Mouse (Mus musculus): Measurements from ENCODE around the gene Dis3. TPM values are rescaled to one million over a fixed set of nuclear protein-coding genes. Genes with fewer than 3 reads are reported as not detected.

Gene Dis3
- polyA plus RNA-seq, 1 experiment = 4.4 TPM

GRCm38 (mm10) chr14:99099967-99100587 is 507 bp upstream of the Dis3 start:
- DNase-seq = no peak
- WGBS = 4% methylated on average over 20 of the region's 20 CpGs
- H3K4me3 ChIP-seq (replicated peaks; ENCODE audit: extremely low read depth, low read depth, low read length) = peak overlapping the region; percentile 92
- no peaks in the 10 kb centered on the region; the same call in 1 of the 2 replicates for H3K4me1 ChIP-seq (ENCODE audit: control insufficient read depth, insufficient read depth, low read length)
- TF ChIP-seq POLR2A (IDR thresholded peaks at IDR 0.05; ENCODE audit: borderline replicate concordance, extremely low read depth, low read depth, low read length) (no peak), CTCF (IDR thresholded peaks at IDR 0.05; ENCODE audit: insufficient read depth, low read length) (no peak)

GRCm38 (mm10) chr14:99088947-99089346 is 10.6 kb downstream of the Dis3 start:
- 93% methylated on average over 7 of the region's 7 CpGs for whole genome bisulfite sequencing
- no peaks in the 10 kb centered on the region for H3K4me1 ChIP-seq (ENCODE audit: control insufficient read depth, insufficient read depth, low read length)
- no peak for TF ChIP-seq POLR2A (IDR thresholded peaks at IDR 0.05; ENCODE audit: borderline replicate concordance, extremely low read depth, low read depth, low read length)
- no peak for TF ChIP-seq CTCF (IDR thresholded peaks at IDR 0.05; ENCODE audit: insufficient read depth, low read length)

DNA sequence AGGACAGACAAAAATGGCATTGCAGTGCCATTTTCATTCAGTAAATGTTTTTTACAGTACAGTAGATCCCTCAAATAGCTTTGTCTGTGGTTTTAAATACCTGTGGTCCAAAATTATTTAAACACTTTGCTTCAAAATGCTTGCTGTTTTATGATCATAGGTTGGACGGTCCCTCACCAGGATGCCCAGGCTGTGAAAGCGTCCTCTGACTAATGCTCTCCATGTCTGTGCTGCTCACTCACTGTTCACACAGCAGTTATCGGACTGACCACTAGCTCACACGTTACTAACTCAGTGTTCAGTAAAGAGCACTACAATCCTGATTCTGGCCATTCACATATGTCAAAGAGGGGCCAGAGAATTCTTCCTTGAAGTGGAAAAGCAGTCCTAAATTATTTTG is 28.4 kb downstream of the Dis3 start:
- no peak for DNase-seq
- no peaks in the 10 kb centered on the region for H3K4me1 ChIP-seq (ENCODE audit: control insufficient read depth, insufficient read depth, low read length)
- WGBS = 89% methylated on average over 4 of the region's 4 CpGs
- no peak overlapping the region for H3K4me3 ChIP-seq (replicated peaks; ENCODE audit: extremely low read depth, low read depth, low read length)
- TF ChIP-seq CTCF (IDR thresholded peaks at IDR 0.05; ENCODE audit: insufficient read depth, low read length) = no peak

More at GRCm38 (mm10) chr14:99088947-99089346, 10.6 kb downstream of the Dis3 start:
- no peak for DNase-seq
- H3K4me3 ChIP-seq (replicated peaks; ENCODE audit: extremely low read depth, low read depth, low read length) = no peak overlapping the region

DNA sequence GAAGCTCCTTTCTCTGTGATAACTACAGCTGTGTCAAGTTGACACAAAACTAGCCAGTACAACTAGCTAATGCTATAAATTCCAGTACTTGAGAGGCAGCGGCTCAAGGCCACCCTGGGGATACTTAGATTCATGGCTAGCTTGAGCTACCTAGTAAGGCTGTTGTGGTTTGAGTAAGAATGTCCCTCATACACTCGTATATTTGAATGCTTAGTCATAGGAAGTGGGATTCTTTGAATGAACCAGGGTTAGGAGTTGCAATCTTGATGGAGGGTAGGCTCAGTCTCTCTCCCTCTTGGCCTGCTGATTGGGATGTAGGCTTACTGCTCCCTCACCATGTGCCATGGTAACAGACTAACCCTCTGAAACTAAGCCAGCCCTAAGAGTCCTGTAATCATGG is 36.5 kb downstream of the Dis3 start:
- no peaks in the 10 kb centered on the region for H3K4me1 ChIP-seq (ENCODE audit: control insufficient read depth, insufficient read depth, low read length)
- no peak overlapping the region for H3K4me3 ChIP-seq (replicated peaks; ENCODE audit: extremely low read depth, low read depth, low read length)
- no peak for TF ChIP-seq CTCF (IDR thresholded peaks at IDR 0.05; ENCODE audit: insufficient read depth, low read length)
- WGBS = 94% methylated on average over 2 of the region's 2 CpGs
- no peak for DNase-seq

- WGBS = 56% methylated on average over 12 of the region's 12 CpGs
- no peak for DNase-seq
- Histone ChIP-seq H3K4me3 (replicated peaks; ENCODE audit: extremely low read depth, low read depth, low read length) (peak overlapping the region; percentile 2), H3K4me1 (ENCODE audit: control insufficient read depth, insufficient read depth, low read length) (no peaks in the 10 kb centered on the region)
- TF ChIP-seq CTCF (IDR thresholded peaks at IDR 0.05; ENCODE audit: insufficient read depth, low read length) (no peak), POLR2A (IDR thresholded peaks at IDR 0.05; ENCODE audit: borderline replicate concordance, extremely low read depth, low read depth, low read length) (no peak)
Measured at GRCm38 (mm10) chr14:99060616-99061015, 39.0 kb downstream of the Dis3 start.

DNA sequence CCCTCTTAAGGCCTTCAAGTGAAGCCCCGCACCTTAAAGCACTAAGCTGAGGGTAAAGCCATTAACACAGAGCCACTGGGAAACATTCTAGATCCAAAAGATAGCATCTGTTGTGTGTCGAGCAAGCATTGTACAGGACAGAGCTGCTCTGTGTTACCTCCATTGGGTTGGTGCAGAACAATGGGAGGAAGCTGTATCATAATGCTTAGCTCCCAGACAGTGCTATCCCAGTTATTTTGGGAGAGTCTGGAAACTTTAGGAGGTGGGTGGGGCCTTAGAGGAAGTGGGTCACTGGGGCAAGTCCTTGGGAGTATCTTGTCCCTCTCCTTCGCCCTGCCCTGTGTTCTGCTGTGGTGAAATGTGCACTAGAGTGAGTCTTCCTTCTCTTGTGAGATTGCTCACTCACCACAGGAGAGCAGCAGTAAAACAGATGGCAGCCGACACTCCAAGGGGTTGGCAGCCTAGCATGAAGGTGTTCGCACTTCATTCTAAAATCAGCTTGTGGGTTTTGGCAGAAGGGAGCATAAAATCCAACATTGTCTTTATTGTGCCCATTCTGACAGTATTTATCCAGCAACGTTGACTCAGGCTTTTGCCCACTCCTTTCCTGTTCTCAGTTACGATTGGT is 40.5 kb downstream of the Dis3 start:
- no peak for DNase-seq
- 59% methylated on average over 7 of the region's 7 CpGs for WGBS
- H3K4me1 ChIP-seq (ENCODE audit: control insufficient read depth, insufficient read depth, low read length) = no peaks in the 10 kb centered on the region
- TF ChIP-seq CTCF (IDR thresholded peaks at IDR 0.05; ENCODE audit: insufficient read depth, low read length) (no peak), POLR2A (IDR thresholded peaks at IDR 0.05; ENCODE audit: borderline replicate concordance, extremely low read depth, low read depth, low read length) (no peak)
- H3K4me3 ChIP-seq (replicated peaks; ENCODE audit: extremely low read depth, low read depth, low read length) = no peak overlapping the region

DNA sequence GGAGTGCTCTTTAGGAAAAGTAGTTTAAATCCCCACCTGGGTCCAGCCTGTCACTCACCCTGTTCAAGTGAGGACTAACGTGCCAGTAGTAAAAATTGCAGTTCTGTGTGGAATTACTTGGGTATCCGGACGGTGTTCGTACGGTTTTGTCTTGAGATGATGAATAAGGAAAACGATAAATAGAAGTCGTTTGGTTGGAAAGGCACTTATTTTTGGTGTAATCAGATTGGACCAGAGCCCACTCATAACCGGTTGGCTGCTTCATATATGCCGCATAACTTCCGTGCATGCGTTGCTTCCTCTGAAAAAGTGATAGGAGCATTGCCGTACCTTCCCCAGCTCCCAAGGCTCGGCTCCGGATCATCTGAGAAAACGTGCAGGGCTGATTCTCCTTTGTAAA is 52.8 kb downstream of the Dis3 start:
- DNase-seq = no peak
- TF ChIP-seq CTCF (IDR thresholded peaks at IDR 0.05; ENCODE audit: insufficient read depth, low read length) = no peak
- TF ChIP-seq POLR2A (IDR thresholded peaks at IDR 0.05; ENCODE audit: borderline replicate concordance, extremely low read depth, low read depth, low read length) = no peak
- 0% methylated on average over 15 of the region's 15 CpGs for WGBS
- H3K4me3 ChIP-seq (replicated peaks; ENCODE audit: extremely low read depth, low read depth, low read length) = peak overlapping the region; percentile 81
- peaks cover 3% of the 10 kb centered on the region; the same call in 1 of the 2 replicates for H3K4me1 ChIP-seq (ENCODE audit: control insufficient read depth, insufficient read depth, low read length)

DNA sequence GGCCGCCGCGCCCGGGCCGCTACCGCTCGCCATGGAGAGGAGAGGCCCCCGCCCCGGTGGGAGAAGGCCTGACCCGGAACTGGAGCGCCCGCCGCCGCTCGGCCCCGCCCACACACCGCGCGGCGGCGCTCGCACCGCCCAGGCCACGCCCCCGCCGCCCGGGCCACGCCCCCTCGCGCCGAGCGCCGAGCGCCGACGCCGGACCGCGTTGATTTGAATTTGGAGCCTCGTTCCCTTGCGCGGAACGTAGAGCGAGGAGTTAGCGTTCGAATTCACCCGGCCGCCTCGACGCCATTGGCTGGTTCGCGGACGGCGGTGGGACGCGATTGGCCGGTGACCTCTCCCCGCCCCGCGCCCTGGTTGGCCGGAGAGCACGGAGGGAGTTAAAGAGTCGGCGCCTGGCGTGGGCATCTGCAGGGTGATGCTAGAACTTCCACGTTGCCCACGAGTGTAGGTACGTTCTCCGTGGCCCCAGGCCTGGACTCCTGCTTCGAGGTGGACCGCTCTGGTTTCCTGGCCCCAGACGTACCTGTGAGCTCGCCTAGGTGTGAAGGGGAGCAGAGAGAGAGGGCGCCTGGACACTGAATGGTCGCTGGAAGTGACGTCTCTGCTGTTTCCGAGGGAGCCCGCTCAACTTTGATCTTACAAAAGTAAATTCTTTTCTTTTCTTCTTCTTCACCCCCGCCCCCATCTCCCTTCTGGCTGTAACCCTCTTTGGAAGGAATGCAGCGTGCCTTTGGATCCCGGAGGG is 53.4 kb downstream of the Dis3 start, which contains the start of the genes Mzt1 and Bora:
Gene Mzt1 (minus strand): TSS at position 104 of the 751 bp plus-strand sequence.
Gene Bora (plus strand): TSS at position 192 of the 751 bp plus-strand sequence.
- WGBS = under 1% methylated on average over 81 of the region's 81 CpGs
- Histone ChIP-seq H3K4me1 (ENCODE audit: control insufficient read depth, insufficient read depth, low read length) (peaks cover 3% of the 10 kb centered on the region; the same call in 1 of the 2 replicates), H3K4me3 (replicated peaks; ENCODE audit: extremely low read depth, low read depth, low read length) (peak within 1 kb of the TSS; percentile 81)
- TF ChIP-seq POLR2A (IDR thresholded peaks at IDR 0.05; ENCODE audit: borderline replicate concordance, extremely low read depth, low read depth, low read length) (0 out of 2 replicates have a peak, but pooled peaks have one; percentile 33), CTCF (IDR thresholded peaks at IDR 0.05; ENCODE audit: insufficient read depth, low read length) (no peak)
- DNase-seq = peak; percentile 87

- DNase-seq = no peak
- H3K4me1 ChIP-seq (ENCODE audit: control insufficient read depth, insufficient read depth, low read length) = peaks cover 3% of the 10 kb centered on the region; the same call in 1 of the 2 replicates
- peak overlapping the region; percentile 81 for H3K4me3 ChIP-seq (replicated peaks; ENCODE audit: extremely low read depth, low read depth, low read length)
- WGBS = under 1% methylated on average over 70 of the region's 70 CpGs
- no peak for TF ChIP-seq CTCF (IDR thresholded peaks at IDR 0.05; ENCODE audit: insufficient read depth, low read length)
- TF ChIP-seq POLR2A (IDR thresholded peaks at IDR 0.05; ENCODE audit: borderline replicate concordance, extremely low read depth, low read depth, low read length) = no peak
Measured at GRCm38 (mm10) chr14:99045378-99046030, 54.1 kb downstream of the Dis3 start.

All from lung, adult 2 months (tissue).